Comparison of ENCODE assay signal across 17 mouse cellular contexts in genomic region chr3:145704054-145704453, GRCm38 (mm10). TPM values are rescaled to one million over a fixed set of nuclear protein-coding genes. Genes with fewer than 3 reads are reported as not detected.
A peak's percentile ranks its signal among the peaks of the same experiment; 100 is the strongest.
DNase-seq lines count a peak whose midpoint lies in the region; ATAC-seq and TF ChIP-seq lines count a peak whose summit lies in the region.
"Had no signal": no experiment of that assay in that cellular context is flagged by ENCODE, and none has a peak within 500 bp of the region (broad histone marks: within the 10 kb centered on the region; RNA-seq: fewer than 3 reads in every experiment).

No protein-coding gene starts in this region.

- TF ChIP-seq CTCF in thymus, adult 2 months (IDR thresholded peaks at IDR 0.05; ENCODE audit: borderline replicate concordance, control insufficient read depth, extremely low read depth, insufficient read depth, low read length, poor library complexity), result no peak
- TF ChIP-seq CTCF in lung, adult 2 months (IDR thresholded peaks at IDR 0.05; ENCODE audit: insufficient read depth, low read length), result no peak

- intact Hi-C loops in heart, postnatal 10 days (cut with DNase I), result loop anchor here (2.0 kb wide), 2 partner anchors 29 to 55 kb away; partner anchors contain the start of gene Ccn1

- no peaks in the 10 kb centered on the region for H3K9me3 ChIP-seq in kidney, embryonic 16.5 days (ENCODE audit: low read length)
- no peaks in the 10 kb centered on the region for H3K9me3 ChIP-seq in embryonic facial prominence, embryonic 15.5 days (replicated peaks)
- H3K9me3 ChIP-seq in limb, embryonic 14.5 days (ENCODE audit: control insufficient read depth, low read length), result no peaks in the 10 kb centered on the region
- H3K9me3 ChIP-seq: forebrain, embryonic 12.5 days; liver, embryonic 12.5 days had no signal

- no peak overlapping the region for H3K4me3 ChIP-seq in kidney, embryonic 16.5 days (ENCODE audit: low read length)
- no peak overlapping the region for H3K4me3 ChIP-seq in embryonic facial prominence, embryonic 15.5 days (replicated peaks)
- no peak overlapping the region for H3K4me3 ChIP-seq in limb, embryonic 14.5 days (replicated peaks; ENCODE audit: low read length)
- no peak overlapping the region for H3K4me3 ChIP-seq in thymus, adult 2 months (ENCODE audit: control insufficient read depth, insufficient read depth, low read length)
- H3K4me3 ChIP-seq in lung, adult 2 months (replicated peaks; ENCODE audit: extremely low read depth, low read depth, low read length), result no peak overlapping the region
- H3K4me3 ChIP-seq: forebrain, embryonic 12.5 days; layer of hippocampus, adult 2 months; left cerebral cortex, adult 2 months; liver, embryonic 12.5 days had no signal

- no peaks in the 10 kb centered on the region for H3K27me3 ChIP-seq in kidney, embryonic 16.5 days (ENCODE audit: insufficient read depth, low read length)
- no peaks in the 10 kb centered on the region for H3K27me3 ChIP-seq in embryonic facial prominence, embryonic 15.5 days
- no peaks in the 10 kb centered on the region for H3K27me3 ChIP-seq in limb, embryonic 14.5 days (ENCODE audit: control insufficient read depth, insufficient read depth, low read length)
- no peaks in the 10 kb centered on the region for H3K27me3 ChIP-seq in thymus, adult 2 months (ENCODE audit: control insufficient read depth, insufficient read depth, low read length)
- H3K27me3 ChIP-seq: forebrain, embryonic 12.5 days had no signal

- peak overlapping the region; percentile 12; the same call in 1 of the 2 replicates for H3K9ac ChIP-seq in kidney, embryonic 16.5 days (replicated peaks; ENCODE audit: low read length)
- no peak overlapping the region for H3K9ac ChIP-seq in embryonic facial prominence, embryonic 15.5 days
- H3K9ac ChIP-seq in limb, embryonic 14.5 days (ENCODE audit: low read depth, low read length, severe bottlenecking), result no peak overlapping the region
- H3K9ac ChIP-seq: forebrain, embryonic 12.5 days; liver, embryonic 12.5 days had no signal

- peak; percentile 85 for DNase-seq in heart, adult 11 months
- no peak for DNase-seq in heart, postnatal 10 days
- DNase-seq in kidney, postnatal 10 days, result no peak
- DNase-seq in limb, embryonic 14.5 days (ENCODE audit: low spot score), result no peak
- no peak for DNase-seq in thymus, adult 2 months
- DNase-seq in lung, adult 2 months, result no peak
- DNase-seq: cerebellum, adult 11 months; thymus, postnatal 14 days had no signal

- ATAC-seq in kidney, embryonic 16.5 days (ENCODE audit: low FRiP score, low TSS enrichment), result no peak
- no peak for ATAC-seq in embryonic facial prominence, embryonic 15.5 days (ENCODE audit: insufficient number of reproducible peaks, low FRiP score, low TSS enrichment, low read depth)
- no peak for ATAC-seq in limb, embryonic 14.5 days (ENCODE audit: low FRiP score, low read depth)
- ATAC-seq: intestine, postnatal 0 days; liver, embryonic 12.5 days had no signal

- peak overlapping the region; percentile 90 for H3K27ac ChIP-seq in kidney, embryonic 16.5 days (ENCODE audit: low read length)
- peak overlapping the region; percentile 41; the same call in 1 of the 2 replicates for H3K27ac ChIP-seq in embryonic facial prominence, embryonic 15.5 days (replicated peaks)
- peak overlapping the region; percentile 75 for H3K27ac ChIP-seq in limb, embryonic 14.5 days (replicated peaks; ENCODE audit: low read depth, low read length)
- H3K27ac ChIP-seq in thymus, adult 2 months (ENCODE audit: control insufficient read depth, insufficient read depth, low read length), result no peak overlapping the region
- H3K27ac ChIP-seq: forebrain, embryonic 12.5 days; layer of hippocampus, adult 2 months; left cerebral cortex, adult 2 months; liver, embryonic 12.5 days had no signal

- H3K36me3 ChIP-seq in kidney, embryonic 16.5 days (ENCODE audit: insufficient read depth, low read length), result no peaks in the 10 kb centered on the region
- no peaks in the 10 kb centered on the region for H3K36me3 ChIP-seq in embryonic facial prominence, embryonic 15.5 days
- no peaks in the 10 kb centered on the region for H3K36me3 ChIP-seq in limb, embryonic 14.5 days (ENCODE audit: control insufficient read depth, insufficient read depth, low read length)
- no peaks in the 10 kb centered on the region for H3K36me3 ChIP-seq in thymus, adult 2 months (ENCODE audit: control insufficient read depth, insufficient read depth, low read length)
- H3K36me3 ChIP-seq: forebrain, embryonic 12.5 days; liver, embryonic 12.5 days had no signal

- H3K4me2 ChIP-seq in kidney, embryonic 16.5 days (replicated peaks; ENCODE audit: low read depth, low read length), result no peak overlapping the region
- H3K4me2 ChIP-seq in embryonic facial prominence, embryonic 15.5 days (replicated peaks), result no peak overlapping the region
- H3K4me2 ChIP-seq in limb, embryonic 14.5 days (replicated peaks; ENCODE audit: low read depth, low read length, severe bottlenecking), result no peak overlapping the region
- H3K4me2 ChIP-seq: forebrain, embryonic 12.5 days; liver, embryonic 12.5 days had no signal

- WGBS in kidney, embryonic 16.5 days, result 66% methylated on average over 9 of the region's 9 CpGs
- WGBS in embryonic facial prominence, embryonic 15.5 days, result 59% methylated on average over 9 of the region's 9 CpGs
- 59% methylated on average over 9 of the region's 9 CpGs for WGBS in limb, embryonic 14.5 days
- 91% methylated on average over 9 of the region's 9 CpGs for WGBS in thymus, adult 2 months
- 71% methylated on average over 9 of the region's 9 CpGs for WGBS in lung, adult 2 months

- TF ChIP-seq POLR2A in limb, embryonic 14.5 days (IDR thresholded peaks at IDR 0.05; ENCODE audit: borderline replicate concordance, extremely low read depth, insufficient read depth, insufficient read length), result no peak
- TF ChIP-seq POLR2A in thymus, adult 2 months (IDR thresholded peaks at IDR 0.05; ENCODE audit: control insufficient read depth, extremely low read depth, insufficient read depth, low read length, poor library complexity), result no peak
- TF ChIP-seq POLR2A in lung, adult 2 months (IDR thresholded peaks at IDR 0.05; ENCODE audit: borderline replicate concordance, extremely low read depth, low read depth, low read length), result no peak

- peaks cover 21% of the 10 kb centered on the region for H3K4me1 ChIP-seq in kidney, embryonic 16.5 days (ENCODE audit: insufficient read depth, low read length)
- H3K4me1 ChIP-seq in embryonic facial prominence, embryonic 15.5 days, result peaks cover 24% of the 10 kb centered on the region
- peaks cover 24% of the 10 kb centered on the region for H3K4me1 ChIP-seq in limb, embryonic 14.5 days (ENCODE audit: control insufficient read depth, insufficient read depth, low read length)
- H3K4me1 ChIP-seq in thymus, adult 2 months (replicated peaks; ENCODE audit: control insufficient read depth, insufficient read depth, low read length), result no peaks in the 10 kb centered on the region
- H3K4me1 ChIP-seq in lung, adult 2 months (ENCODE audit: control insufficient read depth, insufficient read depth, low read length), result no peaks in the 10 kb centered on the region

RNA-seq across cellular contexts. Expression of gene Ccn1, which starts 54.3 kb away (rescaled TPM):
- 10 to 100 TPM; 39.4 to 45.3 TPM for total RNA-seq in heart, postnatal 10 days (2021)
- 78.3 and 81.5 TPM in 2 replicates for polyA plus RNA-seq in kidney, embryonic 16.5 days (2015; fragmentation: Nextera tagmentation; extraction: Ambion mirVana)
- 62.7 and 66.0 TPM in 2 replicates for polyA plus RNA-seq in embryonic facial prominence, embryonic 15.5 days (2015; fragmentation: Nextera tagmentation; extraction: Ambion mirVana)
- polyA plus RNA-seq in limb, embryonic 14.5 days (2012; rRNA removed), result 105 and 119 TPM in 2 replicates
- 53.5 and 59.8 TPM in 2 replicates for polyA plus RNA-seq in limb, embryonic 14.5 days (2014; fragmentation: Nextera tagmentation; extraction: Ambion mirVana)
- polyA plus RNA-seq in thymus, adult 2 months (2012; rRNA removed), result 5.8 and 8.1 TPM in 2 replicates
- 79.9 and 102 TPM in 2 replicates for polyA plus RNA-seq in lung, adult 2 months (2012; rRNA removed)
- total RNA-seq: hematopoietic stem cell, adult 5-6 weeks had no signal

RNA-seq across cellular contexts. Expression of gene Ddah1, which starts 54.4 kb away (rescaled TPM):
- total RNA-seq in heart, postnatal 10 days (2021), result 10 to 100 TPM; 10.6 to 13.6 TPM
- 73.5 and 76.7 TPM in 2 replicates for polyA plus RNA-seq in kidney, embryonic 16.5 days (2015; fragmentation: Nextera tagmentation; extraction: Ambion mirVana)
- 38.9 and 42.1 TPM in 2 replicates for polyA plus RNA-seq in embryonic facial prominence, embryonic 15.5 days (2015; fragmentation: Nextera tagmentation; extraction: Ambion mirVana)
- polyA plus RNA-seq in limb, embryonic 14.5 days (2012; rRNA removed), result 32.2 and 35.4 TPM in 2 replicates
- 47.1 and 48.2 TPM in 2 replicates for polyA plus RNA-seq in limb, embryonic 14.5 days (2014; fragmentation: Nextera tagmentation; extraction: Ambion mirVana)
- 2.0 and 2.9 TPM in 2 replicates for polyA plus RNA-seq in thymus, adult 2 months (2012; rRNA removed)
- polyA plus RNA-seq in lung, adult 2 months (2012; rRNA removed), result 16.1 and 20.7 TPM in 2 replicates
- total RNA-seq: common myeloid progenitor, adult 5-6 weeks; hematopoietic stem cell, adult 5-6 weeks had no signal
